Mouse (Mus musculus): Measurements from ENCODE around the gene Gna14.

DNA sequence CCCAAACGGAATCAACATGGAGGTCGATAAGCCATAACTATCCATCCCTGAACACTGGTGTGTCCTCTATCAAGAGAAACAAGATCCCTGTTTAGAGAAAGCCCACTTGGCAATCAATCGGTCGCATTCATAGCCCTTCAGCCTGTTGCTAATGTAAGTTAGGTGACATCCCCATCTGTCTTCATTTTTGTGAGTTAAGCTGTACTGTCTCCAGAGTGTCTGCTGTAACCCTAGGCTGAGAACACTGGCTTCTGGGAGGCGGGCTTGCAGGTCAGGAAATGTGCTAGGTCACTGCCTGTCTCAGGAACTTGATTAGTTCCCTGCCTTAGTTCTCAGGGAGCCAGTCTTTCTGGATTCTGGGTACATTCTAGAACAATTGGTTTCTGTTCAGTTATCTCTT, 91.5 kb downstream of the Gna14 start:
- TF ChIP-seq POLR2A (IDR thresholded peaks at IDR 0.05; ENCODE audit: insufficient read depth, low read depth, low read length) (no peak), CTCF (IDR thresholded peaks at IDR 0.05) (no peak)

Measured in heart, adult 2 months (tissue).